Mouse (Mus musculus) intestine, postnatal 0 days (tissue): Measurements from ENCODE around the gene Rab3ip. TPM values are rescaled to one million over a fixed set of nuclear protein-coding genes. Genes with fewer than 3 reads are reported as not detected.

ENCODE experiments used
- ATAC-seq: fragments of 200-750 bp; cut with Nextera tagmentation; 2 replicates; pipeline ENCODE4 v1.8.0; 2017; ENCODE audit warnings: mild to moderate bottlenecking, moderate TSS enrichment, moderate library complexity
- H3K27ac ChIP-seq: fragments of 300-500 bp; sonication (generic); 2 replicates; pipeline ENCODE4 v1.5.1; 2014; ENCODE audit warnings: mild to moderate bottlenecking, low read depth, low read length, moderate library complexity
- H3K27me3 ChIP-seq: fragments of 300-500 bp; sonication (generic); replicated peaks from 2 replicates; pipeline ENCODE4 v1.6.1; 2014; ENCODE audit warnings: low read length, mixed read lengths; ENCODE audit not compliant: control insufficient read depth, insufficient read depth
- H3K36me3 ChIP-seq: fragments of 300-500 bp; sonication (generic); 2 replicates; pipeline ENCODE4 v1.6.1; 2014; ENCODE audit warnings: mild to moderate bottlenecking, moderate library complexity; ENCODE audit not compliant: control insufficient read depth, insufficient read depth
- H3K4me1 ChIP-seq: fragments of 300-500 bp; sonication (generic); replicated peaks from 2 replicates; pipeline ENCODE4 v1.6.1; 2014; ENCODE audit warnings: antibody characterized with exemption, low read length, mixed read lengths; ENCODE audit not compliant: control insufficient read depth, insufficient read depth
- H3K4me2 ChIP-seq: fragments of 300-500 bp; sonication (generic); replicated peaks from 2 replicates; pipeline ENCODE4 v1.6.1; 2014; ENCODE audit warnings: low read depth, mild to moderate bottlenecking, moderate library complexity
- H3K4me3 ChIP-seq: fragments of 300-500 bp; sonication (generic); 2 replicates; pipeline ENCODE4 v1.5.1; 2014; ENCODE audit warnings: low read depth, low read length
- H3K9ac ChIP-seq: fragments of 300-500 bp; sonication (generic); 2 replicates; pipeline ENCODE4 v1.6.1; 2014; ENCODE audit warnings: mild to moderate bottlenecking, low read depth, low read length
- H3K9me3 ChIP-seq: fragments of 300-500 bp; sonication (generic); 2 replicates; pipeline ENCODE4 v1.6.1; 2016; ENCODE audit warnings: mixed run types; ENCODE audit not compliant: control insufficient read depth
- CTCF ChIP-seq: sonication (generic); IDR thresholded peaks from 2 replicates; pipeline ENCODE4 v1.5.1; 2016; ENCODE audit warnings: low read depth, mild to moderate bottlenecking, control low read depth, antibody characterized with exemption, moderate library complexity
- WGBS: fragments of 180-500 bp; shearing (Covaris S2); extraction: QIAGEN DNeasy Blood & Tissue Kit; methylation state at CpG from one replicate; pipeline ENCODE4 v1.1.7; 2014; 5-methylcytosine and 5-hydroxymethylcytosine counted together
- polyA plus RNA-seq: library from polyadenylated mRNA; unstranded; fragments of >200 nt; fragmentation: Nextera tagmentation; extraction: Ambion mirVana; gene quantifications from 2 replicates; pipeline ENCODE4 v1.2.1, GENCODE M21; 2015

Rab3ip gene
- polyA plus RNA-seq, 1 experiment from 2014 or later = 21.9 TPM

GRCm38 (mm10) chr10:116950886-116951285, 317 bp upstream of the Rab3ip start:
- Histone ChIP-seq H3K36me3 (no peaks in the 10 kb centered on the region), H3K4me3 (peak overlapping the region; percentile 83), H3K4me1 (no peaks in the 10 kb centered on the region), H3K9ac (no peak overlapping the region), H3K27ac (no peak overlapping the region), H3K27me3 (no peaks in the 10 kb centered on the region), H3K9me3 (peaks cover 4% of the 10 kb centered on the region; the same call in 1 of the 2 replicates), H3K4me2 (peak overlapping the region; percentile 92)
- WGBS = 17% methylated on average over 5 of the region's 5 CpGs
- no peak for TF ChIP-seq CTCF
- ATAC-seq = no peak

GRCm38 (mm10) chr10:116949111-116950008, 1.2 kb downstream of the Rab3ip start:
- 3% methylated on average over 43 of the region's 44 CpGs for WGBS
- peak; percentile 28 for ATAC-seq

GRCm38 (mm10) chr10:116948414-116948813, 2.2 kb downstream of the Rab3ip start:
- H3K4me2 ChIP-seq = peak overlapping the region; percentile 92
- WGBS = 54% methylated on average over 9 of the region's 9 CpGs
- no peak overlapping the region for H3K27ac ChIP-seq
- H3K9ac ChIP-seq = no peak overlapping the region
- no peak for ATAC-seq
- H3K27me3 ChIP-seq = no peaks in the 10 kb centered on the region
- peaks cover 4% of the 10 kb centered on the region; the same call in 1 of the 2 replicates for H3K9me3 ChIP-seq
- H3K4me1 ChIP-seq = no peaks in the 10 kb centered on the region
- TF ChIP-seq CTCF = no peak
- H3K4me3 ChIP-seq = peak overlapping the region; percentile 83
- H3K36me3 ChIP-seq = no peaks in the 10 kb centered on the region

More at GRCm38 (mm10) chr10:116949111-116950008, 1.2 kb downstream of the Rab3ip start:
- Histone ChIP-seq H3K9ac (peak overlapping the region; percentile 71), H3K4me2 (peak overlapping the region; percentile 92), H3K9me3 (peaks cover 4% of the 10 kb centered on the region; the same call in 1 of the 2 replicates), H3K27ac (peak overlapping the region; percentile 93), H3K27me3 (no peaks in the 10 kb centered on the region), H3K4me3 (peak overlapping the region; percentile 83), H3K36me3 (no peaks in the 10 kb centered on the region), H3K4me1 (no peaks in the 10 kb centered on the region)
- TF ChIP-seq CTCF = no peak

- 61% methylated on average over 10 of the region's 10 CpGs for WGBS
These were observed 5.6 kb downstream of the Rab3ip start for GRCm38 (mm10) chr10:116944940-116945339.

GRCm38 (mm10) chr10:116944144-116944543, 6.4 kb downstream of the Rab3ip start:
- H3K9me3 ChIP-seq = no peaks in the 10 kb centered on the region
- TF ChIP-seq CTCF = peak; percentile 60
- H3K27me3 ChIP-seq = no peaks in the 10 kb centered on the region
- H3K4me1 ChIP-seq = no peaks in the 10 kb centered on the region
- no peak overlapping the region for H3K4me2 ChIP-seq
- no peak overlapping the region for H3K4me3 ChIP-seq
- 80% methylated on average over 3 of the region's 3 CpGs for WGBS
- H3K27ac ChIP-seq = no peak overlapping the region
- H3K9ac ChIP-seq = no peak overlapping the region
- H3K36me3 ChIP-seq = peaks cover 11% of the 10 kb centered on the region
- no peak for ATAC-seq

More at GRCm38 (mm10) chr10:116944940-116945339, 5.6 kb downstream of the Rab3ip start:
- Histone ChIP-seq H3K4me1 (no peaks in the 10 kb centered on the region), H3K4me3 (no peak overlapping the region), H3K9me3 (no peaks in the 10 kb centered on the region), H3K36me3 (peaks cover 9% of the 10 kb centered on the region), H3K9ac (no peak overlapping the region), H3K4me2 (no peak overlapping the region), H3K27ac (no peak overlapping the region), H3K27me3 (no peaks in the 10 kb centered on the region)
- no peak for TF ChIP-seq CTCF
- ATAC-seq = no peak

GRCm38 (mm10) chr10:116943025-116943424, 7.5 kb downstream of the Rab3ip start:
- no peak overlapping the region for H3K4me3 ChIP-seq
- TF ChIP-seq CTCF = peak; percentile 59
- no peak overlapping the region for H3K27ac ChIP-seq
- H3K27me3 ChIP-seq = no peaks in the 10 kb centered on the region
- H3K9me3 ChIP-seq = no peaks in the 10 kb centered on the region
- H3K36me3 ChIP-seq = peaks cover 19% of the 10 kb centered on the region
- ATAC-seq = no peak
- no peaks in the 10 kb centered on the region for H3K4me1 ChIP-seq
- no peak overlapping the region for H3K4me2 ChIP-seq
- 94% methylated on average over 6 of the region's 6 CpGs for WGBS
- no peak overlapping the region for H3K9ac ChIP-seq
